Mouse (Mus musculus): Measurements from ENCODE around the gene Slc39a12. TPM values are rescaled to one million over a fixed set of nuclear protein-coding genes. Genes with fewer than 3 reads are reported as not detected.

Gene Slc39a12
- total RNA-seq (2021): not detected

DNA sequence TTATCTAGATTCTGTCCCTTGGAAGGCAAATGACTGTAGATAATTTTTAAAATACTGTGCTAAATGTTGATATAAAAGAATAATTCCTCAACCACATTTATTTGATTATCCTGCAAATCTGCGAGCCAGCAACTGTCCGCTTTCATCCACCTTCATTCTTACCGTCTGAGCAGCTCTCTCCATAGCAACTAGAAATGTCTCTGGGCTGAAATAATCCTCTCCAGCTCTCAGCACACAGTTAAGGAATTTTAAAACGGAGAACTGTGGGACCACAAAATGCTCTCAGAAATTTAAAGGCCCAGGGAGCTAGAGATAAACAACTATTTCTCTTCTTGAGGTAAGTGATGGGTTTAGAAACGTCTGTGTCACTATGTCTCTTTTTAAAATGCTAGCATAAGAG, at the start of gene Slc39a12:
TSS of gene Slc39a12 (plus strand) at position 155 of the 400 bp plus-strand sequence.
- no peak for DNase-seq

DNA sequence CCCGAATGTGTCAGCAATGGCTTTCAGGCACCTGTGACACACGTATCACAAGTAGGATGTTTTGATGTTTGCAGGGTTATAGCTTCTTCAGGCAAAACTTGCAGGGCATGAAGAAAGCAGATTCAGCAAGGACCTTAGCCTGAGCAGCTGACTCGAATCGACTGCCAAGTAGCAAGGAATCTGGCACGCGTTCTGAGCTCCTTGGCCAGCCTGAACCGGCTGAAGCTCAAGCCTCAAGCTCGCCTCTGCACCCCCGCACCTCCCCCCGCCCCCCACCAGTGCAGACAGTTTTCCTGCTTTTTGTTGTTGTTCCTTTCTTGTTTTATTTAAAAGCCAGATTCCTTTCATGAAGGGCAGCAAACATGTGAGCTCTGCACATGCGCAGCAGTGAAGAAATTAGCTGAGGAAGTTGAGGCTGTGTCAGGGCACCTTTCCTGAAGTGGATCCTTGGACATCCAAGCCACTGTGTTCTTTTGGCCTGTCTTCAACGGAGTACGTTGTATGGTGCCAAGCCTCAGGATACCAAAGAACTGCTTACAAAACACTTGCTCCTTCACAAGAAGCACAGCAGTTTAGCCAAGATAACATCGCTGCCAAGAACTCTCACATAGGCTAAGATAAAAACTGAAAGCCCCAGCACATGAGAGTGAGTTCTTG, 46.3 kb upstream of the Slc39a12 start:
- peak; percentile 83 for DNase-seq

DNA sequence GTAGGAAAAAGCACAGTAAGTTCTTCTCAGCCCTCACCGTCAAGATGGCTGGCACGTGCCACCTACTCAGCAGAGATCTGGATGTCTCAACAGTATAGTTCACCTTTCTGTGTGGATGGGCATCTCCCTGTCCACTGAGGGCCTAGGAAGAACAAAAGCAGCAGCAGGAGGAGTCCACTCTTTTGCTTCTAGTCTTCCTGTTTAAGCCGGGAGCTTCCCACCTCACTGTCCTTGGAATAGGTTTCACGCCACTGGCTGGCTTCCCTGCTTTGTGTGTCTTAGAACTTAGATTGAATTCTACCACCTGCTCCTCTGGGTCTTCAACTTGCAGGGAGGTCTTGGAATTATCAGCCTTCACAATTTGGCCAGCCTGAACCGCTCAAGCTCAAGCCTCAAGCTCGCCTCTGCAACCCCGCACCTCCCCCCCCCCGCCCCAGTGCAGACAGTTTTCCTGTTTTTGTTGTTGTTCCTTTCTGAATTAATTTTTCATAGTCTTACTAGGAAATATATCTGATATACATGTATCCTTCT, 45.7 kb upstream of the Slc39a12 start:
- DNase-seq: peak; percentile 12

DNA sequence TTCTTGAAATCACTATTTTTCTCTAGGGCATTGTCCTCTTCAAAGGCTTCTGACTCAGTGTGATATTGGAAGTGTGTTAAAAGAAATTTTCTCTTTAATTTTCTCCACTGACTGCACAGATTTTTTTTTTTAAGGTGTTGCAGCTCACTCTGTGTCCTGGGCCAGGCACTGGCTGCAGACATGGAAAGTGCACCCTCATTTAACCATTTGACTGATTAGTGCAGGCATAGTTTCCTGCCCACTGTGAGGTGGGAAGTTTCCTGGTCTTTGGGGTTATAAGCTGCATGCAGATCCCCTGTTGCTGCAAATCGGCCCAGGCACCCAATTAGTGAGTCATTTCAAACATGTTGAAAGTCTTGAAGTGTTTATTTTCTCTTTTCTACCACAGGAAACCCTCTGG, 740 bp downstream of the Slc39a12 start:
- no peak for DNase-seq

DNA sequence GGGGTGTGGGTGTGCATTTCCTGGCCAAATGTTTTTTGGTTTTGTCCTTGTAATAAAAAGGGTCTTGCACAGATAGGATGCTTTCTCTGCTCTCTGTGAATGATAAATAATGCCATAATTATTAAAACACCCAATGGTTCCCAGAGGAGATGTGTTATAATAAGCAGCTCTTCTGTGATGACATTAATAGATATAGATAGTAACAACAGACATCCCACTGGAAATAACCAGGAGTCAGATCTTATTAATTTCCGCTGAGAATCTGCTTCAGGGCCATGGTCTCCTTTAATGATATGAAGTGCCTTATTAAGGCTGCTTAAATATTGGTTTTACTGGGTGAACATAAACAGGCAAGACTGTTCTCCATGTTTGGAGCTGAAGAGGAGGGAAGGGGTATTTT, 2.8 kb downstream of the Slc39a12 start:
- DNase-seq: no peak

DNA sequence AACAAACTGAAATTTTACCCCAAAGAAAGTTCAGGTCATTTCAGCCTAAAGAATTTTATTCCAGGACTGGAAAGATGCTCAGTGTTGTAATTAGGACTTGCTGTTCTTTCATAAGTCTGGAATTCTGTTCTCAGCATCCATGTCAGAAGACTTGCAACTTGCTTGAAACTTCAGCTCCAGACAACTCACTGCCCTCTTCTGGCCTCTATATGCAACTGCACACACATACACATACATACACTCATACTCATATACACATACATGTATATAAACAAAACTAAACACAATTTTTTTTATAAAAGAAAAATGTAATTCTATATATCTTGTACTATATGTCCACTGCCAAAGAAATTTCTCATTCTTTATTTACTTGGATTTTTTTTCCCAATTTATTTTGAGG, 14.9 kb downstream of the Slc39a12 start:
- DNase-seq: no peak

DNA sequence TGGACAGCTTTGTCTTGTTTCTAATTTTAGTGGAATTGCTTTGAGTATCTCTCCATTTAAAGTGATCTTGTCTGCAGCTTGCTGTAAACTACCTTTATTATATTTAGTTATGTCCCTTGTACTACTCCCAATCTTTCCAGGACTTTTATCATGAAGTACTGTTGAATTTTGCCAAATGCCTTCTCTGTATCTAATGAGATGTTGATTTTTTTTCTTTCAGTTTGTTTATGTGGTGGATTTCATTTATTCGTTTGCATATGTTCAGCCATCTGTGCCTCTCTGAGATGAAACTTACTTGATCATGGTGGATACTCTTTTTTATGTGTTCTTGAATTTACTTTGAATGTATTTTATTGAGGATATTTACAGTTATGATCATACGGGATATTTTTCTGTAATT, 40.9 kb downstream of the Slc39a12 start:
- no peak for DNase-seq

DNA sequence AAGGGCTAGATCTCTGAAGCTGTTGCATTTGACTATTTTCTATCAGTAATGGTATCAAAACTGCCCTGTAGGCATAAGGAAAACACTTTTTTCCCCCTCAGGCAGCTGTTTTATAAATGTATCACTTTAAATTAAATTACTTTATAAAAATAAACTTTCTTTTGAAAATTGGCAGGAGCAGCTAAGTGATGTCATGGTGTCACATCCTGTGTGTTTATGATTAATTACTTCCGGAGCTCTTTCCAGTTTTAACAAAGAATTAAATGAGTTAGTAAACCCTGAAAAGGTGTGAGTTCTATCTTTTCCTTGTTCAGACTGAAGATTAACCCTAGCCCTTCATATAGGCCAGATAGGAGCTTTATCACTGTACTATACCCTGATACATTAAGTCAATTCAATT, 59.2 kb downstream of the Slc39a12 start:
- no peak for DNase-seq

DNA sequence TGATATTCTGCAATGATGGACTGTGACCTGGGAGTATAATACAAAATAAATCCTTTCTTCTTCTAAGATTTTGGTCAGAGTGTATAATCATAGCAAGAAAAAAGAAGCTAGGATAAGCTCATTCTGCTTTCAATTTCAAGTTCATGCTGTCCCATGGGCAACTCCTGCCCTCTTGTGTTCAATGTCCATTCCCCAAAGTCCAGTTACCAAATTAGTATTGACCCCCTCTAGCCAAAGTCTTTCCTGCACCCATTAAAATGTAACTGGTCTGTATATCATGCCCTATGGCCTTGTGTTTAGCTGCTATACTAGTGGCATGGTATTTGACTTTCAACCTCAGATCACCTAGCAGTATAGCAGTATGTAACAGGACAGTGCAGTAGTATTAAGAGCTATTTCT, 62.8 kb downstream of the Slc39a12 start:
- no peak for DNase-seq

DNA sequence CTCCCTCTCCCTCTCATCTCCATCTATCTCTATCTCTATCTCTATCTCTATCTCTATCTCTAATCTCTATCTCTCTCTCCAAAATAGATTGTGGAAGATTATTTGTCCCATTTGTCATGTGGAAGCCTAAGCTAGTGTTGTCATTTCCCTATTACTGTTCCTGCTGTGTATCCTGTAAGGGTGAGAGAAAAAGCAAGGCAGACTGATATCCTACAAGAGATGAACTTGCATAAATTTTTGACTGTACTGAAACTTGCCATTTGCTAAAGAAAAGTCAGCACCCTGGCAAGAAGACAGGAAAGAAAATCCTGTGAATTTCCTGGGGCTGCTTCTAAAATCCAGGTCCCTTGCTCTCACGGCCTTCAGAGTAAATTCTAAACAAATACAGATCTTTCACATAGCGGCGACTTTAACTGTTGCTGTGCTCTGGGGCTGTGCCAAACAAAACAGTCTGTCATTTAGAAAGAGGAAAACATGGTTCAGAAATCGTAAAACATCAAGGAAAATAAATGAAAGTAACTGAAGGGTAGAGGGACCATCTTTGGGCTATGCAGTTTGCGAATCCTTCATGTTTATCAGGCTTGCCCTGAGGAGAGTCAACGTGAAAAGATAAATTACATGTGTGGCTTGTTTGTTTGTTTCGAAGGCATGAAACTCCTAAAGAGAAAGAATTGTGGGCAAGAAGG, 67.0 kb downstream of the Slc39a12 start:
- peak; percentile 9 for DNase-seq

DNA sequence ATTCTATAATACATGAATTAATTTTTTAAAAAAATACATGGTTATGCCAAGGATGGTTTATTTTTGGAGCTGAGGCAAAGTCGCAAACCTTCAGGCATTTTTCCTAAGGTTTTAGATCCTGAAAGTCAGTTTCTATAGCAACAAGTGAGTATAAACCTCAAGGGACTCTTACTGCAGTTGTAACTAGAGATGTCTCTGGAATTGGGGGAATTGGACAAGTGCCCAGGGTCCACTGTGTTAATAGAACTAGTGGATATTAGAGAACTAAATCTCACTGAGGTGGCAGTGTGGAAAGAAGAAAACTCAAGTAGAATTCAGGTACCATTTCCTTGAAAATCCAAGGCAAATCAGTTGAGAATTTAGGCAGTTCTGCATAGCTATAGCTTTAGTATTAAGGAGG, 76.3 kb downstream of the Slc39a12 start:
- DNase-seq: peak; percentile 23

DNA sequence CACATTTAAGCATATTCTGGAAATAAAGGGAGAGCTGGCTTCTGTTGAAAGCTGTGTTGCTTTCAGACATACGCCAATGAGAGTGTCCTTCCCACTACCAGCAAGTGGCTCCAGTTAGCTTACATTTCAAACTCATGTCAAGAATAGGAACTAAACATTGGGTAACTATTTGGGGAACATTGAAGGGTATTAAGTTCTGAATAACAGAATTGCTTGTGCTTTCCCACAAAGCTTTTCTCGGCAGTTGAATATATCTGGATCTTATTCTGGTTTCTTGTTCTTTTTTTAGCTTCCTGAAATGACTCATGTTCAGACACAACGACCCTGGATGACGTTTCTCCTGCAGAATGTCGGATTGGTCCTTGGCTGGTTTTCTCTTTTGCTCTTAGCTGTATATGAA, 106.0 kb downstream of the Slc39a12 start:
- no peak for DNase-seq

DNA sequence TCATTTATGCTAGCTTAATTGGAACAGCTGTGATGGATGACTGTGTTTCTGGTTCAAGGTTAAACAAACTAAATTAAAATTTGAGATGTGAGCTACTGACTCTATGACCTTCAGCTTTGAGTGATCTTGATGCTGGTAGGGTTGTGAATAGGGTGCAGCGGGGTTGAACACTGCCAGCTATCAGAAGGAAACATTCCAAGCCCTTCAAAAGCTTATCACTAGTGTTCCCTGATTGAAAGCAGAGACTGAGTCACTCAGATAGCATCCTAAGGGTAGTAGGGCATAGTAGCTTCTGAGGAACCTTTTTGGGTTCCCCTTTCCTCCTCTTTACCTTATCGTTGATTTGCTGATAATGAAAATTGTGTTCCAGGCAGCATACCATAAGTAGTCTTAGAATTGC, 108.0 kb downstream of the Slc39a12 start:
- no peak for DNase-seq

DNA sequence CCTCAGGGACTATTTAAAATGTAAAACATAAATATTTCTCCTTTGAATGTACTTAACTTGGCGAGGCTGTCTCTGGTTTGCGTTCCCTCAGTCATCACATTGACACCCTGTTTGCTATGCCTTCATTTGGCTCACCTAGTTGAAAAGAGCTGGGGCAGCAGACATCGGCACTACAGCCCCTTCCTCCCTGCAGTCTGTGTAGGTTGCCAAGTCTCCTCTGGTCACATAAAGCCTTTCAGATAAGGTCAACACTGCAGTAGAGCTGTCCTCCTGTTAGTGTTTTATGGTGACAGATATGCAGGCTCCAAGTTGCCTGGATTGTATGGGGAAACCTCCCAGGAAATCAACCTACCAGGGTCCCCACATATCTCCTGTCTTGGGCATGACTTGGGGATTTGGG, 114.4 kb downstream of the Slc39a12 start:
- DNase-seq: no peak

DNA sequence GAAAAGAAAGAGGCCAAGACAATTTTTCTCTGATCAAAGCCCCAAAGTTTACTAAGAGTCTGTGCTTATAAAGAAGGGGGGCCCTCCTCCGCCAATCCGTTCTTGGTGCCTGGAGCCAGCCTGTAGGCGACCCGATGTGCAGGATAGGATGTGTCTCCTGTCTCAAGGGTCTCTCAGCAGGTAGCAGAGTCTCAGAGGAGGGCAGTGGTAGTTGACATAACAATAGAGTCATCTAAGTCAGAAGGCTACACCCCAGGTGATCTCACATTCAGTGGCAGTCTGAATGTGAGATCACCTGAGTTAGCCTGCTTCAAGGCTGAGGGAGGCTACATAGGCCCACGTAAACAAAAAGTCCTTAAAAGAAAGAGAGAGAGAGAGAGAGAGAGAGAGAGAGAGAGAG, 130.1 kb downstream of the Slc39a12 start:
- DNase-seq: no peak

DNA sequence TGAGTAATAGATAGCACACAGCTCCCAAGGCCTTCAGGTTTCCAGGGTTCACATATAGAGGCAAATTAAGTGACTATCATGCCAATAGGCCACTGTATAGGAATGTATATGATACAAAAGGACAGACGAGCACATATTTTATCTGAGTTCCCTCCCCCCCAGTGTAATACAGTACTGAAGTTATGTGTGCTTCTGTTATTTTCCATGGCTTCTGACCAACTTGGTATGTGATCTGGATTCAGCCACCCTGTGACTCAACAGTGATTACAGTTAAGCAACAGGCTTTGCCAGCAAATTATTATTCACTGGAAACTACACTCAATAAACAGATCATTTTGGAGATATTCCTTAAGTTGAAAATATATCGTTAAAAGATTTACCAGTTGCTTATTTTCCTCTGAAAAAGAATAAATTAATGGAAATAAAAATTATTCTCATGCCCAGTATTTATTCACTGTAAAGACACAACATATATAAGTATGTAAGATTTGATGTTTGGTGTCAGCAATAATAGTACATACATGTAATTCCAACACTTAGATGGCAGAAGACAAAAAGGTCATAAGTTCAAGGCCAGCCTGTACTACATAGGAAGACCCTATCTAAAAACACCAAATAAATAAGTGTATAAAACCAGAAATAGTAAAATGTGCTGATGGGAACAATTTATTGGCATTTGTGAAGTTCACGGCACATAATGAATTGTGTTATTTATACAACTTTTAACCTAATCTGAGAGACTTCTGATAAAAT, 146.4 kb downstream of the Slc39a12 start:
- DNase-seq: no peak

DNA sequence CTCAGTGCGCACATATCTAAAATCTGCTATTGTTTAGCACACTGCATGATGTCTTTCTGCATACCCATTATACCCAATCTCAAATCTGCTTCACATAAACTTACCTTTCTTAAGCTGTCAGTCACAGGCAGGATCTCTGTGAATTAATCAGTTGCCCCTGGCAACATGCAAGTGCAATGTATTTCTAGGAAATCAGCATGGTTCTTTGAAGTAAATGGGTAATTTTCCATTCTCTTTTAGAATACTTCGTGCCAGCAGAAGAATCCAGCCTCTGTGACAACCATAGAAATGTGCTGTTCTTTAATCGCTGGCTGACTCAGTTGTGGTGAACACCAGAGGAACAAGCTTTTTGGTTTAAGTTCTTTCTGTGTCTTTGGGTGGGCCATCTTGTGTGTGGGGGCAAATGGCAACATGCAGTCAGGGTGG, 147.1 kb downstream of the Slc39a12 start:
- DNase-seq: no peak

DNA sequence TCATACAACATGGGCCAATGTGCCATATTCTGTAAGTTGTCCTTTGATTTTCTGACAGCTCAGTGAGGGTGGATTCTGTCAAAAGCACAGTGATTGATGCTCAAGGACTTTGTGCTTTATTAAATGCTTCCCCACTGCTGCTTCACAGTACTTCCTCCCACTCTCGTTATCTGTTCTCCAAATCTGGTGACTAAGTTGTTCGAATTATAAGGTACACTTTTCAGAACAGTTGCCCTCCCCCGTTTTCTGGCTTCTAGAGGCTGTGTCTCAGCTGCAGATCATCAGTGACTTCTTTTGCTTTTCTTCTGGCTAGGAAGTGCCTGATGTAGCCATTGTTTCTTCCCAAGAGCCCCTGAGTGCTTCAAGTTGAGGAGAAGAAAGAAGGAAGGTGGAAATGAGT, 149.7 kb downstream of the Slc39a12 start:
- no peak for DNase-seq

DNA sequence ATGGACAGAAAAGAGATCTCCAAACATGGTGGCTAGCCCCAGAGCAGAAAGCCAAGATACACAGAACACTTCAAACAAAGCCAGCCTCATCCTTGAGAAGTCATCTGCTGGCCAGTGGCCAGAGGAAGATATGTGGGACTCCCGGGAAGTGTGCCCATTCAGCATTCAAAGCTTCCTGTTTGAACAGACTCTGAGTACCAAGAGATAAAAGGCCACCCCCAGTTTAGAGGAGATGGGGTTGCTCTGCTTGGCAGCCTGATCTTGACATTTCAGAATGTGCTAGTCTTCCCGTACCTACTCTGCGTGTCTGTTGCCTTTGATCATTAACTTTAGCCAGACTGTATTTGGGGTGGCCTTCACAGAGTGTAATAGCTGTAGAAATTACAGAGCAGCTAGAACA, 155.2 kb downstream of the Slc39a12 start:
- DNase-seq: peak; percentile 34

DNA sequence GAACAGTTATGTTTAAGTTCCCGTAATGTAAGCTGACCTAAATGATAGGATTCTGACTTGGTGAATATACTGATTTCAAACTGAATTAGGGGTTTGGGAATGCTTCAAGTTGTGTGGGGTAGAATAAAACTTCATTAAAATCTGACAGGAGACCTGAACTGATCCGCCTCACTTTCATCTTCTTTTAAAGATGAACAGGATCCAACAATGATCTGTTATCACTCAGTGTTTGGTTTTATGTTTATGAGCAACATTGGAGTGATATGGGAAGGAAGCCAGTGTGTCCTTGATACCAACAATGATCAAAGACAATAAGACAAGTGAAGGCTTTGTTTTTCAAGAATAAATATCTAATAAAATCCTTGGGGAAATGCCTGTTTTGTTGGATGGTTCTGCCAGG, 155.7 kb downstream of the Slc39a12 start:
- no peak for DNase-seq
